Mouse (Mus musculus) embryonic facial prominence, embryonic 10.5 days (tissue): Measurements from ENCODE around the gene Pcp4l1. TPM values are rescaled to one million over a fixed set of nuclear protein-coding genes. Genes with fewer than 3 reads are reported as not detected.

Experiments
- DNase-seq: peaks from one replicate; pipeline ENCODE4 v3.0.0-alpha.2; 2017; ENCODE audit warnings: low spot score
- H3K27ac ChIP-seq: fragments of 300-500 bp; sonication (generic); replicated peaks from 2 replicates; pipeline ENCODE4 v1.5.1; 2016; ENCODE audit warnings: mild to moderate bottlenecking
- H3K27me3 ChIP-seq: fragments of 300-500 bp; sonication (generic); replicated peaks from 2 replicates; pipeline ENCODE4 v1.6.1; 2016; ENCODE audit warnings: low read depth, mild to moderate bottlenecking; ENCODE audit not compliant: poor library complexity, severe bottlenecking
- H3K36me3 ChIP-seq: fragments of 300-500 bp; sonication (generic); replicated peaks from 2 replicates; pipeline ENCODE4 v1.6.1; 2016; ENCODE audit warnings: mild to moderate bottlenecking, moderate library complexity
- H3K4me1 ChIP-seq: fragments of 300-500 bp; sonication (generic); 2 replicates; pipeline ENCODE4 v1.6.1; 2016
- H3K4me3 ChIP-seq: fragments of 300-500 bp; sonication (generic); 2 replicates; pipeline ENCODE4 v1.5.1; 2016; ENCODE audit warnings: mild to moderate bottlenecking, moderate library complexity
- H3K9me3 ChIP-seq: fragments of 300-500 bp; sonication (generic); 2 replicates; pipeline ENCODE4 v1.6.1; 2016; ENCODE audit warnings: mild to moderate bottlenecking
- WGBS: fragments of 180-500 bp; shearing (Covaris S2); methylation state at CpG from one replicate; pipeline ENCODE4 v1.1.7; 2016; 5-methylcytosine and 5-hydroxymethylcytosine counted together
- polyA plus RNA-seq: library from polyadenylated mRNA; unstranded; fragments of >200 nt; fragmentation: Nextera tagmentation; extraction: Ambion mirVana; gene quantifications from 2 replicates; pipeline ENCODE4 v1.2.1, GENCODE M21; 2016

Pcp4l1 gene
- polyA plus RNA-seq, 1 experiment from 2014 or later: 6.7 TPM

DNA sequence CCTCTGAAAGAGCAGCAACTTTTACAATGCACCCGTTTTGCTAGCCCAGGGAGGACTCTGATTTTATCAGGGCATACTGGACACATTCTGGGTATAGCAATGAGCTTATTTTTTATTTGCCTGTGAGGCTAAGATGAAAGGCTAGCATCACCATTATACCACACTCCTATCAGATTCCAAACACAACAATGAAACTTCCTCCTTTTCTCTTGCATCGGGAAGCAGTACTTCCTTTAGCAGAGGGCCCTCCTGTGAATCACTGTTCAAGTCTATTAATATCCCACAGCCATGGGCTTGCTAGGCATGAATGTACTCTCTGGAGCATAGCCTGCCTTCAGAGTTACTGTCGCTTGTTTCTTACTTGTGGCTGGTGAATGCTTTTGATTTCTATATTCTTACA lies 24.9 kb downstream of the Pcp4l1 start:
- no peaks in the 10 kb centered on the region for H3K36me3 ChIP-seq
- 67% methylated on average over 3 of the region's 3 CpGs for WGBS
- no peaks in the 10 kb centered on the region for H3K9me3 ChIP-seq
- no peak overlapping the region for H3K4me3 ChIP-seq
- no peak for DNase-seq
- no peak overlapping the region for H3K27ac ChIP-seq
- H3K27me3 ChIP-seq: no peaks in the 10 kb centered on the region
- no peaks in the 10 kb centered on the region for H3K4me1 ChIP-seq

DNA sequence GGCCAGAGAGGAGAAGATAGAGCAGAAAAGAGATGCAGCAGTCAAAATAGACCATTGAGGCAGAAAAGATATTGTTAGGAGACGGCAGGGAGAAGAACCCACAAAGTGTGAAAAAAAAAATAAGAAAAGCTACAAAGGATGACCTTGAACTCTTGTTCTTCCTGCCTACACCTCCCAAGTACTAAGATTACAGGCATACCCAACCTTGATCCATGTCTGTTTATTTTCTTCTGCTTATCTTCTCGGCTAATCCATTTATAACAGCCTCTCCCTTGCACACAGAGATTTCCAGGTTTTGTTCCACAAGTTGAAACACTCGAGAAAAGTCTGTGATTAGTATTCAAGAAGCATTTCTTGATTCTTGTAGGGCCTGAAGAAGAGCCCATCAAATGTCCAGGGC lies 26.2 kb downstream of the Pcp4l1 start:
- no peaks in the 10 kb centered on the region for H3K4me1 ChIP-seq
- no peak overlapping the region for H3K27ac ChIP-seq
- no peak for DNase-seq
- WGBS: 63% methylated on average over 3 of the region's 3 CpGs
- no peaks in the 10 kb centered on the region for H3K36me3 ChIP-seq
- H3K27me3 ChIP-seq: no peaks in the 10 kb centered on the region; the same call in 1 of the 2 replicates
- no peaks in the 10 kb centered on the region for H3K9me3 ChIP-seq
- no peak overlapping the region for H3K4me3 ChIP-seq

DNA sequence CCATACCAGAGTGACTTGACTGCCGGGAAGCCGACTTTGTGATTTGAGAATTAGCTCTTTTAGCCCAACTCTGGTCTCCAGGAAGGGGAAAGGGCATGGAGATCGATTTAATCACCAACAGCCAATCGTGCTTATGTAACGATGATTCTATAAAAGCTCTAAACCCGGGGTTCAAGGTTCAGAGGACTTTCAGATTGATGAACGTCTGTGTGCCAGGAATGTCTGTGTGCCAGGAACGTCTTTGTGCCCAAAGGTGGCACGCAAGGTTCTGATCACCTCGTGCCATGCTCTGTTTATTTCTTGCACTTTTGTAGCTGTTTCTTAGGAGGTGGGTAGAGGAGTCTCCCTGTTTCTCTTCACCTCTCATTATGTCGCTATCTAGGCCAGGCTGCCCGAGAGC lies 27.2 kb downstream of the Pcp4l1 start:
- no peaks in the 10 kb centered on the region for H3K36me3 ChIP-seq
- H3K4me1 ChIP-seq: no peaks in the 10 kb centered on the region
- H3K4me3 ChIP-seq: no peak overlapping the region
- no peak for DNase-seq
- 88% methylated on average over 12 of the region's 12 CpGs for WGBS
- no peaks in the 10 kb centered on the region for H3K9me3 ChIP-seq
- no peak overlapping the region for H3K27ac ChIP-seq
- H3K27me3 ChIP-seq: no peaks in the 10 kb centered on the region; the same call in 1 of the 2 replicates

DNA sequence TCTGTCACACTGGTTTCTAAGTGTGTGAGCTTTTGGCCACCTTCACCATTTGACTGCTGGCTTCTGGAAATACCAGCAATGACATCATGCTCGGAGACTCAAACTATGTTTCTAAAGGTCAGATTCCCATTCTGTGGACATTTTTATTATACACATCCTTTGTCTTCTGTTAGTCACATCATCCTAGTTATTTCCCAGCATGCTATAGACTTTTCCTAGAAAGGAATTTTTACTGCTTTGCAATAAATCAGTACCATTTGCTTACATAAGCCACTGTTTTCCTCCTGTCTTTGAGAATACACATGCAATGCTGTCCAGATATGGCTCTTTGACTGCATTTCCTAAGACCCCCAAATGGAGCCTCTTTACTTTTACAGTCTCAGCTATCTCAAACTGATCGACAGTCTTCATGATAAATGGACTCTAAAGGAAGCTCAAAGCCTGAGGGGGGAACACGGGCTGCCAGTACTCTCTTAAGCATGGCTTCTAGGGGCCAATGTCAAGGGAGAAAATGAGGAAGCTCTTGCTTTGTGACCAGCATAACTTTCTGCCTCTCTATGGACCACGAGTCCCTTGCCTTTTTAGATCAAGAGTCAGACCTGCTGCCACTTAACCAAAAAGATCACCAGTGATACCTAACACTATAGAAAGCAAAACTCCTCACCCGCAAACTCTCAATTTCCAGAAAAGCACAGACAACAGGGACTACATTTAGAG lies 30.3 kb downstream of the Pcp4l1 start:
- WGBS: 81% methylated on average over 5 of the region's 5 CpGs
- no peak overlapping the region for H3K27ac ChIP-seq
- peaks cover 2% of the 10 kb centered on the region; the same call in 1 of the 2 replicates for H3K4me1 ChIP-seq
- no peaks in the 10 kb centered on the region for H3K36me3 ChIP-seq
- no peak overlapping the region for H3K4me3 ChIP-seq
- H3K27me3 ChIP-seq: peaks cover 18% of the 10 kb centered on the region
- no peaks in the 10 kb centered on the region for H3K9me3 ChIP-seq
- DNase-seq: no peak

DNA sequence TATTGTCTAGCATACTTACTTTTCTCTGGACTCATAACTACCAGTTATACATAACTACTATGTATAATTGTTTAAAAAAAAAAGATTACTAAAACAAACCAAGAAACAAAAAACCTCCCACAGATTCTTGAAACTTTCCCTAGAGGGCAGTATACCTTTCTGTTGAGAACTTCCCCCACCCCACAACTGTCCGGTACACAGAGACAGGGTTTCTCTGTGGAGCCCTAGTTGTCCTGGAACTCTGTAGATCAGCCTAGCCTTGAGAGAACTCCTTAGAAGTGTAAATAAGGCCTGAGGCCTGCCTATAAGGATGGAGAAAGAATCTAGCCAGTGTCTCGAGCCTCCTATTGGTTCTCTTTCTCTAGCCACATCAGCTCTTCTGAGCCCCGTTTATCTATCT lies 31.8 kb downstream of the Pcp4l1 start:
- DNase-seq: no peak
- Histone ChIP-seq H3K4me3 (no peak overlapping the region), H3K27me3 (peaks cover 34% of the 10 kb centered on the region), H3K36me3 (no peaks in the 10 kb centered on the region), H3K27ac (no peak overlapping the region), H3K4me1 (peaks cover 17% of the 10 kb centered on the region), H3K9me3 (no peaks in the 10 kb centered on the region)
- WGBS: 31% methylated on average over 3 of the region's 3 CpGs

DNA sequence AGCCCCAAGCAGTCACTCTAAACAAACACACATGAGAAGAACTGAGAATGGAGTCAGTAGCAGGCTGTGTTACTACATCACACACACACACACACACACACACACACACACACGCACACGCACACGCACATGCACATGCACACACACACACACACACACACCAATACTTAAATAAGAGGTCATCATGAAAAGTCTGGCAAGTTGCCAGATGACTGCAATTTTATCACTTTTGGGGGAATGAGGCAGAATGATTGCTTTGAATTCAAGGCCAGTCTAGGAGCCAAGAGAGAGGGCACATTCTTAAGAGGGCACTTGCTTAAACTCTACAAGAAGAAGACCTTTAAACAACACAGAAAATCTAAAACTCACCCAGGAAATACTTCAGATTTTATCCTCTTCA lies 33.5 kb downstream of the Pcp4l1 start:
- H3K9me3 ChIP-seq: no peaks in the 10 kb centered on the region
- no peak overlapping the region for H3K27ac ChIP-seq
- no peak for DNase-seq
- no peaks in the 10 kb centered on the region for H3K36me3 ChIP-seq
- WGBS: 84% methylated on average over 3 of the region's 3 CpGs
- H3K4me1 ChIP-seq: peaks cover 17% of the 10 kb centered on the region
- no peak overlapping the region for H3K4me3 ChIP-seq
- peaks cover 51% of the 10 kb centered on the region for H3K27me3 ChIP-seq

DNA sequence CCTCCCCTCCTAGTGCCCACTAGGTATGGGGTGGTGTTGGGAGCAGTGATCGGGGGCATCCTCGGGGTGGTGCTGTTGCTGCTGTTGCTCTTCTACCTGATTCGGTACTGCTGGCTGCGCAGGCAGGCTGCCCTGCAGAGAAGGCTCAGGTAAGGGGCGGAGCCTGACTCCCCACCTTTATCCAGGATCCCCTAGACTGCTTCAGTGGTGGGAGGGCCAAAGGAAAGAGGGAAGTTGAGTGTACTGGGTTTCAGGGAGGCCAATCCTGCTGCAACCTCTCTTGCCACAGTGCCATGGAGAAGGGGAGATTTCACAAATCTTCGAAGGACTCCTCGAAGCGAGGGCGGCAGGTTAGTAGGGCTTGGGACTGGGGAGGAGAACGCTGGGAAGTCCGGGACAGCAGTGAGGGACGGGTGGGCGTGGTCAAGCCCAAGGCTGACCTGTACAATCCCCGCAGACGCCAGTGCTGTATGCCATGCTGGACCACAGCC lies 36.5 kb downstream of the Pcp4l1 start:
- H3K36me3 ChIP-seq: no peaks in the 10 kb centered on the region
- H3K4me1 ChIP-seq: peaks cover 17% of the 10 kb centered on the region
- WGBS: 3% methylated on average over 15 of the region's 15 CpGs
- no peak overlapping the region for H3K27ac ChIP-seq
- H3K27me3 ChIP-seq: peaks cover 80% of the 10 kb centered on the region
- peak; percentile 21 for DNase-seq
- H3K9me3 ChIP-seq: no peaks in the 10 kb centered on the region
- H3K4me3 ChIP-seq: peak overlapping the region; percentile 50

DNA sequence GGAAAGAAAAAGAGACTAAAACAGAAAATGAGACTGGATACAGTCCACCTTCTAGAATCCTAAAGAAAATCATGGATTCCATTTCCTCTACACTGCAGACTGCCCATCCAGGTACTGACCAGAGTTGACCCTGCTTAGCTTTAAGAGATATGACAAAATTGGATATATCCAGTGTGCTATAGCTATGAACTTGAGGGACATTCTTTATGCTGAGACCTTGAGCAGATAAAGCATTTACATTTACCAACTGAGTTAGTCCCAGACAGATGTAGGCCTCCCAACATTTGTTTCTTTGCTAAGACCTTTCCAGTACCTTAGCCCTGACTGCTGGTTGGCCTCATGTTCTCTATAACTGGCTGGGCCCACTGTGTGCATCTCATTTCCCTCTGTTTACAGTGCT lies 38.1 kb downstream of the Pcp4l1 start:
- H3K27me3 ChIP-seq: peaks cover 79% of the 10 kb centered on the region
- H3K36me3 ChIP-seq: no peaks in the 10 kb centered on the region
- DNase-seq: no peak
- no peak overlapping the region for H3K4me3 ChIP-seq
- no peaks in the 10 kb centered on the region for H3K9me3 ChIP-seq
- no peak overlapping the region for H3K27ac ChIP-seq
- peaks cover 17% of the 10 kb centered on the region for H3K4me1 ChIP-seq

DNA sequence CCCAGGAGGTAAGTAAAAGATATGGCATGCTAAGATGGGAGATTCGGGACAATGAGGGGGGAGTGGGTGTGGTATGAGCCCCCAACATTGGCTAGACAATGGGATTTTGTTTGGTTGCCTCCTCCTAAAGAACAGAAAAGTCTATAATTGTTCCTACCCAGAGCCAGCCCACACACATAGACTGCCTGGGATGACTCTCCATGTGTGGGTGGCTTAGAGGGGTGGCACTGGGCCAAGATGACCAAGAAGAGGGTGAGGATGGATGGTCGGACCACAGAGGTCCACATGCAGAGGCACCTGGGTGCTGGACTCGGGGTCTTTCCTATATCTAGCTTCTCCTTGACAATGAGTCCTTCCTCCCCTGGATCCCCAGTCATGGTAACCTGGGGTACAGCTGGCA lies 39.4 kb downstream of the Pcp4l1 start:
- DNase-seq: no peak
- Histone ChIP-seq H3K4me3 (no peak overlapping the region), H3K36me3 (no peaks in the 10 kb centered on the region), H3K27ac (no peak overlapping the region), H3K4me1 (peaks cover 17% of the 10 kb centered on the region), H3K27me3 (peaks cover 72% of the 10 kb centered on the region), H3K9me3 (no peaks in the 10 kb centered on the region)
- 67% methylated on average over 3 of the region's 3 CpGs for WGBS

DNA sequence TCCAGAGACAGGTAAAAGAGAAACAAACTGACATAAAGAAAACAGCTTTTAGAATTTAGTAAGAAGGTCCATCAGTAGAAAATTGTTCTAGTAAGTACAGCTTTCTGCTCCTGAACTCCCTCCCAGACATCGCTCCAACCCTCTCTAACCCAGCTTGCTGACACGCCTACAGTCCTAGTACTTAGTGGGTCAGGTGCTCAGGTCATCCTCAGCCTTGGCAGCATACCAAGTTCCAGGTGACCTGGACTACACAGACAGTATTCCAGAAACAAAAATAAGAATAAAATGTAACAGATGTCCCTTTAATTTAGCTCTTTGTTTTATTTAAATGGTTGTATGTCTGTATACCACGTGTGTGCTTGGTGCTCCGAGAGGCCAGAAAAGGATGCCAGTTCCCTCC lies 44.1 kb downstream of the Pcp4l1 start:
- H3K27ac ChIP-seq: 0 out of 2 replicates have a peak overlapping the region, but pooled peaks have one; percentile 5
- H3K27me3 ChIP-seq: peaks cover 26% of the 10 kb centered on the region
- peaks cover 21% of the 10 kb centered on the region for H3K4me1 ChIP-seq
- H3K36me3 ChIP-seq: no peaks in the 10 kb centered on the region
- no peak for DNase-seq
- no peak overlapping the region for H3K4me3 ChIP-seq
- WGBS: 86% methylated on average over 4 of the region's 4 CpGs
- H3K9me3 ChIP-seq: no peaks in the 10 kb centered on the region

DNA sequence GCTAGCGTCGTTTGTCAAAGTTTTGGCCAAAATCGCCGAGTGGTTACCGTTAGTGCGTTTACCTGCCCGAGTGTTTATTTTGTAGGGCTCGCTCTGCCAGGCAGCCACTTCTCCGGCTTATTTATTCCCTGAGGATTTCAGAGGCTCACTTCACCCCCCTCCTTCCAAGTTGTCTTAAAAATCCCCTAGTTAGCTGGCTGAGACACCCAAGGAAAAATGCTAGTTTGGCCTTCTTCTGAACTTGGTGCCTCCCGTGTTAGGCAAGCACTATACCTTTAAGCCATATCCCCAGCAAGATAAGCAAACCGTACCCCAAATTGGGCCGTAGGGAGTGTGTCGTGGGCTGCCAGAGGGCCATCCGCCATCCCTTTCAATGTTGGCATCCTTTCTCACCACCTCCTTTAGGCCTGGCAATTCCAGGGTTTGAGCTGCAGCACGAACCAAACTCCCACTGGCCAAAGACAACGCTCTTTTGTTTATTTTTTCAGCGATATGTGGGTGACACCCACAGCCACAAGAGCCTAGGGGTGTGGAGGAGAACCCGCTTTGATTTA lies 45.2 kb downstream of the Pcp4l1 start:
- no peaks in the 10 kb centered on the region for H3K9me3 ChIP-seq
- peak overlapping the region; percentile 90 for H3K27ac ChIP-seq
- peaks cover 21% of the 10 kb centered on the region for H3K4me1 ChIP-seq
- H3K27me3 ChIP-seq: peaks cover 15% of the 10 kb centered on the region
- WGBS: 4% methylated on average over 18 of the region's 18 CpGs
- H3K36me3 ChIP-seq: peaks cover 2% of the 10 kb centered on the region
- peak overlapping the region; percentile 81 for H3K4me3 ChIP-seq
- DNase-seq: peak; percentile 38

DNA sequence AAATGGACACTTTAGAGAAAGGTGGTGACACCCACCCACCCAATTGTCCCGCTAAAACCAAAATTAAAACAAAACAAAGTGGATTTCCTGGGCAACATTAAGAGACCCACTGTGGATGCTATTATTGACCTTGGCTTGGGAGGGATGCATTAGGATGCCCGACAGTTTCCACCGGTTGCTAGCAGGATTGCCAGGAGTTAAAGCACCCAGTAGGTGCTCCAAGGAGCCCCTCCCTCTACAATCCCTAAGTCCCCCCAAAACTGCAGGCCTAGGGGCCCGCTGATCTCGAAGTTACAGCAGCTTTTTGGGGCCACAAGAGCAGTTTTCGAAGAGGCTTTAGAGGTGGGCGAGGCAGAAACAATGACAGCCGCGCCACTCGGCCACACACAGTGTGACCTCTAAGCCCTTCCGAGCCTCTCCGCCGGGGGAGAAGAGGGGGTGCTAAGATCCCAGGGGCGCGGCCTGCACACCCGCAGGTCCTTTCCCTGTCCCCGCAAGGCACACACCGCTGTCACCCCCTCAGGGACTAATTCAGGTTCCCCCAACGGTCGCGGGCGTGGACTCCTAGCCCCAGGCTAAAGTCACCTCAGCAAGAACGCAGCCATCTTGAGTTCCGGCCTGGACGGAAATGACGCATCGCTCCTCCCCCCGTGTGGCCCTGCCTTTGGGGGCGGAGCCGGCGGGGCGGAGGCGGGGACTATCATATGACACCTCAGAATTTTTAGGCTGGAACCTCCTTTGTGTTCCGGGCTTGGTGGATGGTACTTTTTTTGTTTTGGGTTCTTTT lies 45.9 kb downstream of the Pcp4l1 start, which contains the start of the genes Sdhc and Mpz:
Gene Sdhc (minus strand): TSS at position 630 of the 787 bp plus-strand sequence.
Gene Mpz (plus strand): TSS at position 738 of the 787 bp plus-strand sequence.
- peaks cover 21% of the 10 kb centered on the region for H3K4me1 ChIP-seq
- H3K9me3 ChIP-seq: no peaks in the 10 kb centered on the region
- DNase-seq: peak; percentile 97
- under 1% methylated on average over 34 of the region's 34 CpGs for WGBS
- peak within 1 kb of the TSS; percentile 81 for H3K4me3 ChIP-seq
- H3K36me3 ChIP-seq: peaks cover 10% of the 10 kb centered on the region
- H3K27ac ChIP-seq: peak within 1 kb of the TSS; percentile 90
- H3K27me3 ChIP-seq: peaks cover 8% of the 10 kb centered on the region
